Mouse (Mus musculus) embryonic fibroblast, embryonic 13.5 days (primary cell): ENCODE measurements around the gene Caskin2. TPM values are rescaled to one million over a fixed set of nuclear protein-coding genes. Genes with fewer than 3 reads are reported as not detected.

Experiments
- H3K27ac ChIP-seq: 2 replicates; pipeline ENCODE4 v1.5.1; 2012; ENCODE audit warnings: low read length, control low read depth, inconsistent platforms; ENCODE audit not compliant: insufficient read depth
- H3K4me1 ChIP-seq: 2 replicates; pipeline ENCODE4 v1.6.1; 2011; ENCODE audit warnings: low read length; ENCODE audit not compliant: control insufficient read depth, insufficient read depth
- H3K4me3 ChIP-seq: 2 replicates; pipeline ENCODE4 v1.5.1; 2011; ENCODE audit warnings: mild to moderate bottlenecking, control low read depth, low read length; ENCODE audit not compliant: insufficient read depth
- CTCF ChIP-seq: IDR thresholded peaks from 2 replicates; pipeline ENCODE4 v1.5.1; 2011; ENCODE audit warnings: mild to moderate bottlenecking, control low read depth, low read length, moderate library complexity, borderline replicate concordance; ENCODE audit not compliant: insufficient read depth
- POLR2A ChIP-seq: IDR thresholded peaks from 2 replicates; pipeline ENCODE4 v1.6.1; 2011; ENCODE audit warnings: low read depth, mild to moderate bottlenecking, control low read depth, low read length, moderate library complexity
- polyA plus RNA-seq: library from polyadenylated mRNA; stranded (reverse); fragments of >200 nt; gene quantifications from 2 replicates; pipeline ENCODE4 v1.2.4, GENCODE M21; 2011; ENCODE audit warnings: low read depth; ENCODE audit not compliant: missing spikeins, insufficient read length

The Caskin2 gene
- polyA plus RNA-seq, 1 experiment, result 13.1 TPM

DNA sequence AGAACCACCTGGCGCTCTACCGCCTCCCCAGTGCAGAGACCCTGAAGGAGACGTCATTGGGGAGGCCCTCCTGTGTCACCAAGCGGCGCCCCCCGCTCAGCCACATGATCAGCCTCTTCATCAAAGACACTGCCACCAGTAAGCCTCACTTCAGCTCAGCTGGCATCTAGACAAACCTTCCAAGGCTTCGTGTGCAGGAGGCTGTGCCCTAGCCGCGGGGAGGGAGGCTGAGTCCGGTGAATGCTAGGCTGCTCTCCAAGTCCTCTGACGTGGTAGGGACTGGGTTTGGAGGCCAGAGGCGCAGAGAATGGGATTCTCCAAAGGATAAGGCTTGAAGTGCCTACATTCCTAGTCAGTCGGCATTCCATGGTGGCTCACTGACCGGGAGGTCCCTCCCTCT lies 21.1 kb downstream of the Caskin2 start:
- no peaks in the 10 kb centered on the region for H3K4me1 ChIP-seq
- TF ChIP-seq POLR2A (no peak), CTCF (no peak)
- no peak overlapping the region for H3K4me3 ChIP-seq
- no peak overlapping the region for H3K27ac ChIP-seq

DNA sequence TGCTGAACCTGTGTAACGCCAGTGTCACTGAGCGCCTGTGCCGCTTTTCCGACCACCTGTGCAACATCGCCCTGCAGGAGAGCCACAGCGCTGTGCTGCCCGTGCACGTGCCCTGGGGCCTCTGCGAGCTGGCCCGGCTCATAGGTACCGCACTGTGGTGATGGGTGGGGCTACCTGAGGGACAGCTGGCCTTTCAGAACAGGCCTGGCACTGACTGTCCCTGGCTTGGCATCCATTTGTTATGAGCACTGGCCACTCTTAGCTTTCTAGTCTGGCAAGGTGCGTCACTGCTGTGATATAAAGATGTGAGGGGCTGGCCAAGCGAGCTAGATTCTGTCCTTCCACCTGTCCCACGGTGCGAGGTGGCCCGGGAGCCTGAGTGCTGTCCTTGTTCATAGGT lies 21.5 kb downstream of the Caskin2 start:
- Histone ChIP-seq H3K4me3 (no peak overlapping the region), H3K4me1 (no peaks in the 10 kb centered on the region), H3K27ac (no peak overlapping the region)
- no peak for TF ChIP-seq POLR2A
- no peak for TF ChIP-seq CTCF

DNA sequence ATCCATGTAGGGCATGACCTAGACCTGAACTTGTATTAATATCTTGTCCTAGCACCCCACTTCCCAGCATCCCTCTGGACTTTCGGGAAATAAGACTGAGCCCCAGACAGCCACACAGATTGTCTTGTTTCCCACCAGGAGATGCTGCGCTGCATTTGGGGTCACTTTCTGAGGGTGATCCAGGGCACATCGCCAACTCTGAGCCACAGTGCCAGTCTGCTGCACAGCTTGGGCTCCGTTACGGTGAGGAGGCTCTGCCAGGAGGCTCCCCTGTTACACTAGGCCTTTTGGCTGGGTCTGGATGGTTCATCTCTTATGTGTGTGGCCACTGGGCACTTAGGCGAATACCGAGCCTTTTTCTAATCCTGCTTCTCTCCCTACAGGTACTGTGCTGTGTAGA lies 23.7 kb downstream of the Caskin2 start:
- Histone ChIP-seq H3K4me3 (no peak overlapping the region), H3K27ac (no peak overlapping the region), H3K4me1 (no peaks in the 10 kb centered on the region)
- TF ChIP-seq POLR2A, result no peak
- no peak for TF ChIP-seq CTCF

DNA sequence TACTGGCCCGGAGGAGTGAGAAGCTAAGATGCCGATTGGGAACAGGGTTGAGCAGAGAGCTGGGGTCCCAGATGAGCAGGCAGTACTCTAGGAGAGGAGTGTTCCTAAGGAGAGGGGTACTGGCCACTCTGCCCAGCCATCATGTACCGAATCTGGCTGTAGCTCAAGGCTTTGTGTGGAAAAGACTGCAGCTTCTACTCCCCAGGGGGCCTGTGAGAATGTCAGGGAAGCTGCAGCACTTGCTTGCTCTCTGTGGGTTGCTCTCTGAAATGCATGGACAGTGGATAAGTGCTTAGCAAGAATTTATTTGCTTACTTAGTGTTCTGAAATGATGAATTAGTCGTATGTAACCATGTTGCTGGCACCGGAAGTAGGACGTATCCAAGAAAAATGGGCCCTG lies 27.0 kb downstream of the Caskin2 start:
- H3K4me1 ChIP-seq, result no peaks in the 10 kb centered on the region
- no peak overlapping the region for H3K4me3 ChIP-seq
- TF ChIP-seq POLR2A (no peak), CTCF (no peak)
- H3K27ac ChIP-seq, result no peak overlapping the region

DNA sequence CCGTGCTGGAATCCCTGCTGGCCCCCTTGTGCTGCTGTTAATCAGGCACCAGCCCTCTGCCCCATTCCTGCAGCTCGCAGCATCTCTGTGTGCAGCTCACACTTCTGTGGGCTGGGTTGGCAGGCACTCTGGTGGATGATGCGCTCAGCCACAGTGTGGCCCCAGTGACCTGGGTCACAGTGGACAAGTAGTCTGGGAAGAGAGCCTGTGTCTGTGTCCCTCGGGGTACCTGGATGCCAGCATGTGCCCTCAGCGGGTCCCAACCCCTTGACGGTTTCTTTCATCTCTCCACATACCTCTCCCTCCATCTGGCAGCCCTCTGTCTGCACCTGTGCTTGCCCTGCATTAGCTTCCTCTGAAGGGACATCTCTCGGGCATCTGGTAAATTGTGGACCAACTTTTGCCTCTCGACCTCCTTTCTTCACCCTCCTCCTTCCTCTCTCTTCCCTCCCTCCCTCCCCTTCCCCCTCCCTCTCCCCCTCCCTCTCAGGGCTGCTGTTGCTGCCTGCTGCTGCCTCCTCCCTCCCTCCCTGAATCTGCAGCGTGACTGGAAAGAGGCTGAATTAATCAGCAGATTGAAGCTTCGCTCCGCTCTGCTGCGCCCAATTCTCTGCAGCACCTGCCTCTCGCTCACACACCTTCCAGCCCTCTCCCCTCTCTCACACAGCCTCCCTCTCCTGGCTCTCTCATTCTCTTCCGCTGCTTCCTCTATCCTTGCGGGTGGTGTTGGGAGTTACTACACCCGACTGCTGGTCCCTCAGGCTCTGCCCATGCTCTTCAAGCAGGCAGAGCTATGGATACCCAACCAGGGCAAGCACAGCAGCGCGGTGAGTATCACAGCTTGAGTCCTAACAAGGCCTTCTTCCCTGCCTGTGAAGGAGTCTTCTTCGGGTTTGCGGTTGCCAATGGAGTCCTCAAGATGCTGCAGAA lies 33.0 kb downstream of the Caskin2 start:
- no peak for TF ChIP-seq CTCF
- no peak for TF ChIP-seq POLR2A
- Histone ChIP-seq H3K27ac (no peak overlapping the region), H3K4me3 (no peak overlapping the region), H3K4me1 (peaks cover 6% of the 10 kb centered on the region; the same call in 1 of the 2 replicates)

DNA sequence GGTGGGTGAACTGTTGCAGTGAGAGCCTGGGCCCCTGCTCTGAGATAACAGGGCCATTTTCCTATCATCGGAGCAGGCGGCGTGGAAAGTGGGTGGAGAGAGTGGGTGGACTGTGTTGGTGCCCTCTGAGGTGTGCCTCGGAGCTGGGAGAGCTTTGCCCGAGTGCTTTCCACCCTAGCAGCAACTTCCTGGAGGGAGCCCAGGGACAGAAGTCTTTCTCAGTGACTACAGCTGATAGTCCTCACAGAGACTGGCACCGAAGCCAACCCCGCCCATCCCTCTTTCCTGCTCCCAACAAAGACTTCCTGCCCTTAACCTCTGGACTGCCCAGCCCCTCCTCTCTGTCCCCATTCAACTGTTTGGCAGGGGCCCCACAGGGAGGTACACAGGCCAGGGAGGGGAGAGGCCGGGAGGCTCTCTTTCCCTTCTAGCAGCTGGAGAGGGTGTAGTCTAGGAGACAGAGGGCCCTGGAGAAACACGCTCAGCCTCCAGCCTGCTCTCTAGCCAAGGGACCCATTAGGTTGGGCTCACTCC lies 34.3 kb downstream of the Caskin2 start:
- Histone ChIP-seq H3K4me3 (no peak overlapping the region), H3K27ac (no peak overlapping the region), H3K4me1 (peaks cover 7% of the 10 kb centered on the region; the same call in 1 of the 2 replicates)
- no peak for TF ChIP-seq POLR2A
- no peak for TF ChIP-seq CTCF

DNA sequence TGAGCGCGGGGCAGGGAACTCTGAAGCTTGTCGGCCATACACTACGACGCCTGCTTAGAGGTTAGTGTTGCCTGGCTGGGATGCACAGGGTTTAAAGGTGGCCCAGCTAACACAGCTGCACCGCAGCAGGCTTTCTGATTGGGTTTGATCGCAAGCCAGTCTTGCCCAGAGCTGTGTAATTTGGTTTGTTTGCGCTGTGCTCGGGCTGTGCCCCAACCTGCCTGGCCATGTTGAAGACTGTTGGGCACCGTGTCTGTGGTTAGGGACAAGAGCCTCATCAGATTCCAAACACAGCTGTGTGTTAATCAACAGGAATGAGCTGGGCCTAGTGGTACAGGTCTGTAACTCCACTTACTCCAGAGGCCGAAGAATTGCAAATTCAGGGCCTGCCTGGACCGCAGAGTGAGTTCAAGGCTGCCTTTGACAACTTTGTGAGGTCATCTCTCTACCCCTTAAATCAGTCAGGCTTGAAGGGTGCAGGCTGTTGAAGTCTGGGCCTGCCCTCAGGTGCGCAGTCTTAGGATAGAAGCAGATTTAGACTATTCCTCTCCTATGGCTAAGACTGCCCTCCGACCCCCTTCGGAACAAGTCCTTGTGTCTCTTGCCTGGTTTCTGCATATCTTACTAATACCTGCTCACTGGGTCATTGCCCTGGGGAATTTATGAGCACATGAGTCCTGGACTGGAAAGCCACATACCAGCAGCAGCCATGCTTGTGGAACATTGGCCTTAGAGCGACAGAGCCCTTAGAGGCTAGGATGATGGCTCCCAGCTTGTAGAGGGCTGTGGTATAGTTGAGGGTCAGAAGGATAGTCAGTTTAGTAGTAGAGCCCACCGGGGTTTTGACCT lies 35.7 kb downstream of the Caskin2 start:
- Histone ChIP-seq H3K4me3 (no peak overlapping the region), H3K4me1 (peaks cover 7% of the 10 kb centered on the region; the same call in 1 of the 2 replicates), H3K27ac (no peak overlapping the region)
- no peak for TF ChIP-seq CTCF
- TF ChIP-seq POLR2A, result no peak

DNA sequence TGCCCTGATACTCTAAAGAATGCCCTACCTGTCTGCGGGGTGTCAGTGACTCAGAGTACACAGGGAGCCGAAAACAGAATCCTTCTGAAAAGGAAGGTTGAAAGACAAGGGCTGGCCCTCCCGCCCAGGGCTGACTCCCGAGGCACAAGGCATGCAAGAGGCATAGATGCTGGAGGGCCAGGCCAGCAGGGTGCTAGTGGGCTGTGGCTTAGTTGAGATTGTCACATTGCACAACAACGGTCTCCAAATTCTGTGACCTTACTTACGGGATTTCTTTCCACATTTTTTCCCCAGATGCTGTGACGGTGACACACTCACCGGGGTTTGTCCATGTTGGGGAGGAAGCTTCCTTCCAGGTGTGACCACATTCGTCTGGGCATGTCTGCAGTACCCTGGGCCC lies 36.5 kb downstream of the Caskin2 start:
- peaks cover 7% of the 10 kb centered on the region; the same call in 1 of the 2 replicates for H3K4me1 ChIP-seq
- TF ChIP-seq POLR2A, result no peak
- TF ChIP-seq CTCF, result no peak
- H3K27ac ChIP-seq, result no peak overlapping the region
- H3K4me3 ChIP-seq, result no peak overlapping the region

DNA sequence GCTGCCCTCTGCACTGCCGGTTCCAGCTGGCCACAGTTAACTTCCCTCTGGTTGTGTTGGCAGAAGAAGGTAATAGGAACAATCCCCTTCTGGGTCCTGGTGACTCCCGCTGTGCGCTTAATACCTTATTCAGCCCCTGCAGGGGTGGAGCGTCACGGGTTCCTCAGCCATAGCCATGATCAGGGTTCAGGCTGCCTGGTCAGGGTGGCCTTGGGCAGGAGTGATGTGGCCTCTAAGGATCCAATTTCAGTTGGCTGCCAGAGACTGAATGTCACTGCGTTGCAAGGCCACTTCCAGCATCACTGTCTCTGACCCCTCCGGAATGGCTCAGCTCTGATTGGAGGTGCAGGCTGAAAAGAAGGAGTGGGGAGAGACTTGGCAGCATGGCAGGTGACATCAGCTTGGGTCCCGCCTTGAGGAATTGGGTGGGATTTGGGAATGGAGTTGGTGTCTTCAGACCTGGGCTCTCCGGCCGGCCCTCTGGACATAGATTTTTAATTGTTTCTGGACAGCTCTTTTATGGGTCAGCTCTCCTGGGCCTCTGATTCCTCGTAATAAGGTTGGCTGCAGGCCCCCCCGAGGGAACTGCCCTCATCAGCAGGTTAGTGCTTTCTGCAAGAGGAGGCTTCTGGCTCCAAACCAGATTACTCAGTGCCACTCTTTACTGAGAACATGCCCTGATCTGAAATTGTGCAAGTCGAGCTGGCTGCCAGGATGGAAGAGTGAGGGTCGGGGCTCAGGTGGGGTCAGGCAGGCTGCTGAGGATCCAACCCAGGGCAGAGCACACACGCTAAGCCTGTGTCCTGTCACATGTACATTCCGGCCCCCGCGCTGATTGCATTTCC lies 37.4 kb downstream of the Caskin2 start:
- peaks cover 7% of the 10 kb centered on the region; the same call in 1 of the 2 replicates for H3K4me1 ChIP-seq
- no peak overlapping the region for H3K4me3 ChIP-seq

More for the DNA sequence above, 37.4 kb downstream of the Caskin2 start:
- TF ChIP-seq POLR2A (no peak), CTCF (no peak)
- no peak overlapping the region for H3K27ac ChIP-seq
